Mouse (Mus musculus) lung, embryonic 14.5 days (tissue): ENCODE results near the gene Tmem95. TPM values are rescaled to one million over a fixed set of nuclear protein-coding genes. Genes with fewer than 3 reads are reported as not detected.
A peak's percentile ranks its signal among the peaks of the same experiment; 100 is the strongest.

Source experiments
- ATAC-seq: fragments of 200-750 bp; cut with Nextera tagmentation; 2 replicates; pipeline ENCODE4 v1.8.0; 2017; ENCODE audit warnings: mild to moderate bottlenecking, moderate TSS enrichment, moderate library complexity; ENCODE audit not compliant: insufficient read depth
- DNase-seq: peaks from one replicate; pipeline ENCODE4 v3.0.0-alpha.2; 2015
- H3K27ac ChIP-seq: fragments of 300-500 bp; sonication (generic); 2 replicates; pipeline ENCODE4 v1.5.1; 2014; ENCODE audit warnings: low read depth, mild to moderate bottlenecking, moderate library complexity
- H3K27me3 ChIP-seq: fragments of 300-500 bp; sonication (generic); 2 replicates; pipeline ENCODE4 v1.6.1; 2014; ENCODE audit warnings: low read length, control low read depth; ENCODE audit not compliant: insufficient read depth
- H3K36me3 ChIP-seq: fragments of 300-500 bp; sonication (generic); 2 replicates; pipeline ENCODE4 v1.6.1; 2014; ENCODE audit warnings: control low read depth; ENCODE audit not compliant: insufficient read depth
- H3K4me1 ChIP-seq: fragments of 300-500 bp; sonication (generic); 2 replicates; pipeline ENCODE4 v1.6.1; 2014; ENCODE audit warnings: antibody characterized with exemption, control low read depth; ENCODE audit not compliant: insufficient read depth
- H3K4me2 ChIP-seq: fragments of 300-500 bp; sonication (generic); 2 replicates; pipeline ENCODE4 v1.6.1; 2014; ENCODE audit warnings: mild to moderate bottlenecking
- H3K4me3 ChIP-seq: fragments of 300-500 bp; sonication (generic); 2 replicates; pipeline ENCODE4 v1.5.1; 2014; ENCODE audit warnings: low read depth, low read length
- H3K9ac ChIP-seq: fragments of 300-500 bp; sonication (generic); 2 replicates; pipeline ENCODE4 v1.6.1; 2014
- H3K9me3 ChIP-seq: fragments of 300-500 bp; sonication (generic); 2 replicates; pipeline ENCODE4 v1.6.1; 2016; ENCODE audit warnings: low read depth, low read length, control low read depth
- CTCF ChIP-seq: IDR thresholded peaks from 2 replicates; pipeline ENCODE4 v1.5.1; 2016; ENCODE audit warnings: antibody characterized with exemption, low read depth
- WGBS: fragments of 180-500 bp; shearing (Covaris S2); extraction: QIAGEN DNeasy Blood & Tissue Kit; methylation state at CpG from one replicate; pipeline ENCODE4 v1.1.7; 2014; 5-methylcytosine and 5-hydroxymethylcytosine counted together
- polyA plus RNA-seq: library from polyadenylated mRNA; unstranded; fragments of >200 nt; fragmentation: Nextera tagmentation; extraction: Ambion mirVana; gene quantifications from 2 replicates; pipeline ENCODE4 v1.2.1, GENCODE M21; 2014

Gene Tmem95
- polyA plus RNA-seq, 1 experiment from 2014 or later: not detected

- H3K9ac ChIP-seq: no peak overlapping the region; the same call in 1 of the 2 replicates
- H3K27ac ChIP-seq: no peak overlapping the region; the same call in 1 of the 2 replicates
- no peaks in the 10 kb centered on the region for H3K36me3 ChIP-seq
- H3K4me2 ChIP-seq: peak overlapping the region; percentile 36; the same call in 1 of the 2 replicates
- no peak for DNase-seq
- 74% methylated on average over 8 of the region's 8 CpGs for WGBS
- H3K9me3 ChIP-seq: no peaks in the 10 kb centered on the region
- TF ChIP-seq CTCF: no peak
- no peaks in the 10 kb centered on the region for H3K27me3 ChIP-seq
- H3K4me1 ChIP-seq: peaks cover 12% of the 10 kb centered on the region
- ATAC-seq: no peak
- no peak overlapping the region for H3K4me3 ChIP-seq
Measured at GRCm38 (mm10) chr11:69884663-69885062, 6.8 kb upstream of the Tmem95 start.

- H3K4me1 ChIP-seq: peaks cover 15% of the 10 kb centered on the region
- H3K27me3 ChIP-seq: no peaks in the 10 kb centered on the region
- no peak for TF ChIP-seq CTCF
- H3K9ac ChIP-seq: no peak overlapping the region; the same call in 1 of the 2 replicates
- H3K4me2 ChIP-seq: peak overlapping the region; percentile 36; the same call in 1 of the 2 replicates
- no peaks in the 10 kb centered on the region for H3K9me3 ChIP-seq
- ATAC-seq (no peak), DNase-seq (peak; percentile 44)
- no peaks in the 10 kb centered on the region for H3K36me3 ChIP-seq
- WGBS: 45% methylated on average over 9 of the region's 9 CpGs
- no peak overlapping the region for H3K4me3 ChIP-seq
- H3K27ac ChIP-seq: no peak overlapping the region; the same call in 1 of the 2 replicates
Measured at GRCm38 (mm10) chr11:69884240-69884639, 6.4 kb upstream of the Tmem95 start.

GRCm38 (mm10) chr11:69883527-69884151 lies 5.8 kb upstream of the Tmem95 start:
- Histone ChIP-seq H3K4me2 (no peak overlapping the region), H3K4me1 (peaks cover 17% of the 10 kb centered on the region), H3K27ac (no peak overlapping the region), H3K27me3 (no peaks in the 10 kb centered on the region), H3K4me3 (no peak overlapping the region), H3K9ac (no peak overlapping the region), H3K36me3 (no peaks in the 10 kb centered on the region), H3K9me3 (no peaks in the 10 kb centered on the region)
- TF ChIP-seq CTCF: no peak
- WGBS: 76% methylated on average over 8 of the region's 8 CpGs
- DNase-seq (no peak), ATAC-seq (no peak)

GRCm38 (mm10) chr11:69883066-69883465 lies 5.2 kb upstream of the Tmem95 start:
- DNase-seq (peak; percentile 54), ATAC-seq (no peak)
- Histone ChIP-seq H3K36me3 (no peaks in the 10 kb centered on the region), H3K9me3 (no peaks in the 10 kb centered on the region), H3K4me2 (no peak overlapping the region), H3K27ac (no peak overlapping the region), H3K4me1 (peaks cover 19% of the 10 kb centered on the region), H3K9ac (no peak overlapping the region), H3K4me3 (no peak overlapping the region), H3K27me3 (no peaks in the 10 kb centered on the region)
- WGBS: 58% methylated on average over 4 of the region's 4 CpGs
- peak; percentile 60 for TF ChIP-seq CTCF

- WGBS: 54% methylated on average over 21 of the region's 21 CpGs
- Histone ChIP-seq H3K9ac (peak overlapping the region; percentile 41), H3K27me3 (no peaks in the 10 kb centered on the region), H3K4me1 (peaks cover 19% of the 10 kb centered on the region), H3K27ac (peak overlapping the region; percentile 92), H3K4me2 (peak overlapping the region; percentile 84), H3K9me3 (no peaks in the 10 kb centered on the region), H3K36me3 (no peaks in the 10 kb centered on the region), H3K4me3 (peak overlapping the region; percentile 51)
- TF ChIP-seq CTCF: no peak
- ATAC-seq: peak; percentile 3; the same call in 1 of the 2 replicates
- peak; percentile 46 for DNase-seq
Measured at GRCm38 (mm10) chr11:69881787-69882670, 4.2 kb upstream of the Tmem95 start.

GRCm38 (mm10) chr11:69880853-69881603 lies 3.2 kb upstream of the Tmem95 start, which contains the start of gene Kctd11:
TSS of gene Kctd11 (minus strand) at chr11:69881406.
- no peaks in the 10 kb centered on the region for H3K9me3 ChIP-seq
- WGBS: under 1% methylated on average over 46 of the region's 46 CpGs

More at GRCm38 (mm10) chr11:69880853-69881603, 3.2 kb upstream of the Tmem95 start, which contains the start of gene Kctd11:
- Histone ChIP-seq H3K4me1 (peaks cover 25% of the 10 kb centered on the region), H3K27ac (peak within 1 kb of the TSS; percentile 92), H3K9ac (peak within 1 kb of the TSS; percentile 41), H3K27me3 (no peaks in the 10 kb centered on the region), H3K36me3 (no peaks in the 10 kb centered on the region), H3K4me2 (peak within 1 kb of the TSS; percentile 84), H3K4me3 (peak within 1 kb of the TSS; percentile 51)
- DNase-seq (peak; percentile 93), ATAC-seq (peak; percentile 90)
- TF ChIP-seq CTCF: peak; percentile 37
